Mouse (Mus musculus): ENCODE data around the gene Prdm9. TPM values are rescaled to one million over a fixed set of nuclear protein-coding genes. Genes with fewer than 3 reads are reported as not detected.
A peak's percentile ranks its signal among the peaks of the same experiment; 100 is the strongest.

The Prdm9 gene
- polyA plus RNA-seq, 1 experiment from 2014 or later: 1.5 TPM

GRCm38 (mm10) chr17:15535162-15535800 lies 28.9 kb downstream of the Prdm9 start:
- ATAC-seq: no peak
- no peaks in the 10 kb centered on the region for H3K4me1 ChIP-seq (ENCODE audit: control insufficient read depth, insufficient read depth, low read length)
- peaks cover 3% of the 10 kb centered on the region; the same call in 1 of the 2 replicates for H3K27me3 ChIP-seq (replicated peaks; ENCODE audit: control insufficient read depth, insufficient read depth, low read length)
- H3K9ac ChIP-seq (ENCODE audit: low read depth, low read length): no peak overlapping the region
- no peak overlapping the region for H3K27ac ChIP-seq (ENCODE audit: low read length)
- H3K36me3 ChIP-seq (ENCODE audit: control insufficient read depth, insufficient read depth, low read length): no peaks in the 10 kb centered on the region
- no peaks in the 10 kb centered on the region for H3K9me3 ChIP-seq (ENCODE audit: control insufficient read depth, low read length)
- 62% methylated on average over 11 of the region's 11 CpGs for WGBS
- no peak overlapping the region for H3K4me2 ChIP-seq (ENCODE audit: low read depth, low read length)
- no peak overlapping the region for H3K4me3 ChIP-seq (ENCODE audit: low read length)

- Histone ChIP-seq H3K9me3 (ENCODE audit: control insufficient read depth, low read length) (no peaks in the 10 kb centered on the region), H3K9ac (ENCODE audit: low read depth, low read length) (no peak overlapping the region), H3K27me3 (replicated peaks; ENCODE audit: control insufficient read depth, insufficient read depth, low read length) (no peaks in the 10 kb centered on the region), H3K27ac (ENCODE audit: low read length) (no peak overlapping the region), H3K4me1 (ENCODE audit: control insufficient read depth, insufficient read depth, low read length) (peaks cover 9% of the 10 kb centered on the region), H3K4me2 (ENCODE audit: low read depth, low read length) (no peak overlapping the region), H3K4me3 (ENCODE audit: low read length) (no peak overlapping the region), H3K36me3 (ENCODE audit: control insufficient read depth, insufficient read depth, low read length) (no peaks in the 10 kb centered on the region)
- no peak for ATAC-seq
- WGBS: 16% methylated on average over 5 of the region's 5 CpGs
Measured at GRCm38 (mm10) chr17:15530141-15530540, 34.0 kb downstream of the Prdm9 start.

GRCm38 (mm10) chr17:15528887-15529286 lies 35.3 kb downstream of the Prdm9 start:
- peaks cover 9% of the 10 kb centered on the region for H3K4me1 ChIP-seq (ENCODE audit: control insufficient read depth, insufficient read depth, low read length)
- no peak overlapping the region for H3K9ac ChIP-seq (ENCODE audit: low read depth, low read length)
- no peaks in the 10 kb centered on the region for H3K27me3 ChIP-seq (replicated peaks; ENCODE audit: control insufficient read depth, insufficient read depth, low read length)
- no peak for ATAC-seq
- 85% methylated on average over 2 of the region's 2 CpGs for WGBS
- no peak overlapping the region for H3K27ac ChIP-seq (ENCODE audit: low read length)
- H3K9me3 ChIP-seq (ENCODE audit: control insufficient read depth, low read length): no peaks in the 10 kb centered on the region
- H3K4me2 ChIP-seq (ENCODE audit: low read depth, low read length): no peak overlapping the region
- no peak overlapping the region for H3K4me3 ChIP-seq (ENCODE audit: low read length)
- H3K36me3 ChIP-seq (ENCODE audit: control insufficient read depth, insufficient read depth, low read length): peaks cover 2% of the 10 kb centered on the region; the same call in 1 of the 2 replicates

GRCm38 (mm10) chr17:15527811-15528136 lies 36.4 kb downstream of the Prdm9 start:
- 47% methylated on average over 3 of the region's 3 CpGs for WGBS
- H3K4me1 ChIP-seq (ENCODE audit: control insufficient read depth, insufficient read depth, low read length): peaks cover 9% of the 10 kb centered on the region
- peak overlapping the region; percentile 87 for H3K9ac ChIP-seq (ENCODE audit: low read depth, low read length)
- no peak for ATAC-seq
- peak overlapping the region; percentile 75 for H3K4me2 ChIP-seq (ENCODE audit: low read depth, low read length)
- no peaks in the 10 kb centered on the region for H3K27me3 ChIP-seq (replicated peaks; ENCODE audit: control insufficient read depth, insufficient read depth, low read length)
- H3K4me3 ChIP-seq (ENCODE audit: low read length): peak overlapping the region; percentile 92
- no peak overlapping the region for H3K27ac ChIP-seq (ENCODE audit: low read length)
- no peaks in the 10 kb centered on the region for H3K9me3 ChIP-seq (ENCODE audit: control insufficient read depth, low read length)
- H3K36me3 ChIP-seq (ENCODE audit: control insufficient read depth, insufficient read depth, low read length): peaks cover 2% of the 10 kb centered on the region; the same call in 1 of the 2 replicates

- Histone ChIP-seq H3K4me2 (ENCODE audit: low read depth, low read length) (peak within 1 kb of the TSS; percentile 75), H3K4me1 (ENCODE audit: control insufficient read depth, insufficient read depth, low read length) (peaks cover 9% of the 10 kb centered on the region), H3K9me3 (ENCODE audit: control insufficient read depth, low read length) (no peaks in the 10 kb centered on the region), H3K27me3 (replicated peaks; ENCODE audit: control insufficient read depth, insufficient read depth, low read length) (no peaks in the 10 kb centered on the region), H3K9ac (ENCODE audit: low read depth, low read length) (peak within 1 kb of the TSS; percentile 87), H3K4me3 (ENCODE audit: low read length) (peak within 1 kb of the TSS; percentile 92), H3K27ac (ENCODE audit: low read length) (peak within 1 kb of the TSS; percentile 92), H3K36me3 (ENCODE audit: control insufficient read depth, insufficient read depth, low read length) (peaks cover 4% of the 10 kb centered on the region; the same call in 1 of the 2 replicates)
- ATAC-seq: peak; percentile 100
- WGBS: under 1% methylated on average over 53 of the region's 55 CpGs
Measured at GRCm38 (mm10) chr17:15526986-15527810, 37.0 kb downstream of the Prdm9 start, which contains the start of gene Pdcd2. Gene Pdcd2, minus strand, starts transcription at chr17:15527301.

- no peaks in the 10 kb centered on the region for H3K27me3 ChIP-seq (replicated peaks; ENCODE audit: control insufficient read depth, insufficient read depth, low read length)
- H3K9me3 ChIP-seq (ENCODE audit: control insufficient read depth, low read length): no peaks in the 10 kb centered on the region
- WGBS: 8% methylated on average over 10 of the region's 10 CpGs
- no peak overlapping the region for H3K27ac ChIP-seq (ENCODE audit: low read length)
- peak overlapping the region; percentile 75 for H3K4me2 ChIP-seq (ENCODE audit: low read depth, low read length)
- peaks cover 9% of the 10 kb centered on the region; the same call in 1 of the 2 replicates for H3K36me3 ChIP-seq (ENCODE audit: control insufficient read depth, insufficient read depth, low read length)
- peaks cover 9% of the 10 kb centered on the region for H3K4me1 ChIP-seq (ENCODE audit: control insufficient read depth, insufficient read depth, low read length)
- H3K9ac ChIP-seq (ENCODE audit: low read depth, low read length): peak overlapping the region; percentile 87
- peak overlapping the region; percentile 92 for H3K4me3 ChIP-seq (ENCODE audit: low read length)
- no peak for ATAC-seq
Measured at GRCm38 (mm10) chr17:15526304-15526703, 37.9 kb downstream of the Prdm9 start.

- 93% methylated on average over 1 of the region's 1 CpGs for WGBS
- Histone ChIP-seq H3K9ac (ENCODE audit: low read depth, low read length) (no peak overlapping the region), H3K4me1 (ENCODE audit: control insufficient read depth, insufficient read depth, low read length) (no peaks in the 10 kb centered on the region), H3K27ac (ENCODE audit: low read length) (no peak overlapping the region), H3K4me3 (ENCODE audit: low read length) (no peak overlapping the region), H3K9me3 (ENCODE audit: control insufficient read depth, low read length) (no peaks in the 10 kb centered on the region), H3K27me3 (replicated peaks; ENCODE audit: control insufficient read depth, insufficient read depth, low read length) (no peaks in the 10 kb centered on the region), H3K36me3 (ENCODE audit: control insufficient read depth, insufficient read depth, low read length) (peaks cover 18% of the 10 kb centered on the region), H3K4me2 (ENCODE audit: low read depth, low read length) (no peak overlapping the region)
- ATAC-seq: no peak
Measured at GRCm38 (mm10) chr17:15518766-15519165, 45.4 kb downstream of the Prdm9 start.

- Histone ChIP-seq H3K9ac (ENCODE audit: low read depth, low read length) (no peak overlapping the region), H3K9me3 (ENCODE audit: control insufficient read depth, low read length) (no peaks in the 10 kb centered on the region), H3K4me1 (ENCODE audit: control insufficient read depth, insufficient read depth, low read length) (no peaks in the 10 kb centered on the region), H3K27ac (ENCODE audit: low read length) (no peak overlapping the region), H3K4me2 (ENCODE audit: low read depth, low read length) (no peak overlapping the region), H3K4me3 (ENCODE audit: low read length) (no peak overlapping the region), H3K36me3 (ENCODE audit: control insufficient read depth, insufficient read depth, low read length) (peaks cover 18% of the 10 kb centered on the region), H3K27me3 (replicated peaks; ENCODE audit: control insufficient read depth, insufficient read depth, low read length) (no peaks in the 10 kb centered on the region)
- WGBS: 95% methylated on average over 5 of the region's 5 CpGs
- ATAC-seq: no peak
Measured at GRCm38 (mm10) chr17:15518186-15518585, 46.0 kb downstream of the Prdm9 start.

GRCm38 (mm10) chr17:15517776-15518175 lies 46.4 kb downstream of the Prdm9 start:
- Histone ChIP-seq H3K27ac (ENCODE audit: low read length) (no peak overlapping the region), H3K4me1 (ENCODE audit: control insufficient read depth, insufficient read depth, low read length) (no peaks in the 10 kb centered on the region), H3K9ac (ENCODE audit: low read depth, low read length) (no peak overlapping the region), H3K4me3 (ENCODE audit: low read length) (no peak overlapping the region), H3K4me2 (ENCODE audit: low read depth, low read length) (no peak overlapping the region), H3K9me3 (ENCODE audit: control insufficient read depth, low read length) (no peaks in the 10 kb centered on the region), H3K36me3 (ENCODE audit: control insufficient read depth, insufficient read depth, low read length) (peaks cover 18% of the 10 kb centered on the region), H3K27me3 (replicated peaks; ENCODE audit: control insufficient read depth, insufficient read depth, low read length) (no peaks in the 10 kb centered on the region)
- 68% methylated on average over 5 of the region's 5 CpGs for WGBS
- no peak for ATAC-seq
